Mouse (Mus musculus) heart, adult 2 months (tissue): ENCODE results near the gene Commd7.

Experiments used
- CTCF ChIP-seq: fragments of 200-600 bp; IDR thresholded peaks from 2 replicates; pipeline ENCODE4 v1.8.1; 2022; ENCODE audit warnings: antibody characterized with exemption, mild to moderate bottlenecking, moderate library complexity
- EP300 ChIP-seq: fragments of 200-500 bp; IDR thresholded peaks from 2 replicates; pipeline ENCODE4 v1.6.1; 2011; ENCODE audit warnings: low read depth, low read length, control low read depth; ENCODE audit not compliant: insufficient read depth
- POLR2A ChIP-seq: fragments of 200-500 bp; IDR thresholded peaks from 2 replicates; pipeline ENCODE4 v1.6.1; 2011; ENCODE audit warnings: mild to moderate bottlenecking, low read depth, low read length, control low read depth; ENCODE audit not compliant: insufficient read depth

DNA sequence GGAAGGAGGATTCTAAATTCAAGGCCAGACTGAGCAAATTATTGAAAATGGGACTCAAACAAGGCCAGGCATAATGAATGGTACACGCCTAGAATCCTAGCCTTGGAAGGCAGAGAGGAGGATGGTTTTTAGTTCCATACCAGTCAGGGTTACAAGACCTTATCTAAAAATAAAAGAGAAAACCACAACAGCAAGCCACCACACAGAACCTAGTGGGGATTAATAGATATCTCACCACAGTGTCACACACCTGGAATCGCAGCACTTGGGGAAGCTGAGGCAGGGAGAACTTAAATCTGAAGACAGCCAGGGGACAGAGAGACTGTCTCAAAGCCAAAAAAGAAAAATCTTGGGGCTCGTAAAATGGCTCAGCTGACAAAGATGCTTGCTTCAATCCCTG, 1.6 kb downstream of the Commd7 start:
- TF ChIP-seq POLR2A (no peak), CTCF (no peak), EP300 (no peak)
